Mouse (Mus musculus) hindbrain, embryonic 16.5 days (tissue): ENCODE measurements at regions not wholly inside any gene's neighbourhood (a gene's known extent, or its start where the extent isn't known, plus 50 kb on each side); places are given as distances from the start of the nearest gene placed in this dataset.
A peak's percentile ranks its signal among the peaks of the same experiment; 100 is the strongest.

Source experiments
- ATAC-seq: fragments of 200-750 bp; cut with Nextera tagmentation; 2 replicates; pipeline ENCODE4 v1.8.0; 2017; ENCODE audit warnings: moderate TSS enrichment, moderate library complexity
- H3K27ac ChIP-seq: fragments of 300-500 bp; sonication (generic); 2 replicates; pipeline ENCODE4 v1.5.1; 2014; ENCODE audit warnings: low read depth, mild to moderate bottlenecking, control low read depth, low read length, moderate library complexity
- H3K27me3 ChIP-seq: fragments of 300-500 bp; sonication (generic); replicated peaks from 2 replicates; pipeline ENCODE4 v1.6.1; 2014; ENCODE audit warnings: low read length; ENCODE audit not compliant: control insufficient read depth, insufficient read depth
- H3K36me3 ChIP-seq: fragments of 300-500 bp; sonication (generic); 2 replicates; pipeline ENCODE4 v1.6.1; 2014; ENCODE audit warnings: mild to moderate bottlenecking, low read length, moderate library complexity, mixed read lengths; ENCODE audit not compliant: control insufficient read depth, insufficient read depth
- H3K4me1 ChIP-seq: fragments of 300-500 bp; sonication (generic); 2 replicates; pipeline ENCODE4 v1.6.1; 2014; ENCODE audit warnings: low read depth, low read length; ENCODE audit not compliant: control insufficient read depth, insufficient read depth
- H3K4me2 ChIP-seq: fragments of 300-500 bp; sonication (generic); 2 replicates; pipeline ENCODE4 v1.6.1; 2014; ENCODE audit warnings: mild to moderate bottlenecking, low read length, control low read depth, moderate library complexity
- H3K4me3 ChIP-seq: fragments of 300-500 bp; sonication (generic); 2 replicates; pipeline ENCODE4 v1.5.1; 2014; ENCODE audit warnings: mild to moderate bottlenecking, low read length, control low read depth, moderate library complexity
- H3K9ac ChIP-seq: fragments of 300-500 bp; sonication (generic); 2 replicates; pipeline ENCODE4 v1.6.1; 2014; ENCODE audit warnings: low read depth, mild to moderate bottlenecking, control low read depth, low read length, moderate library complexity
- H3K9me3 ChIP-seq: fragments of 300-500 bp; sonication (generic); 2 replicates; pipeline ENCODE4 v1.6.1; 2014; ENCODE audit warnings: mild to moderate bottlenecking, low read length, moderate library complexity; ENCODE audit not compliant: control insufficient read depth
- WGBS: fragments of 180-500 bp; shearing (Covaris S2); extraction: QIAGEN DNeasy Blood & Tissue Kit; methylation state at CpG from one replicate; pipeline ENCODE4 v1.1.7; 2014; 5-methylcytosine and 5-hydroxymethylcytosine counted together

DNA sequence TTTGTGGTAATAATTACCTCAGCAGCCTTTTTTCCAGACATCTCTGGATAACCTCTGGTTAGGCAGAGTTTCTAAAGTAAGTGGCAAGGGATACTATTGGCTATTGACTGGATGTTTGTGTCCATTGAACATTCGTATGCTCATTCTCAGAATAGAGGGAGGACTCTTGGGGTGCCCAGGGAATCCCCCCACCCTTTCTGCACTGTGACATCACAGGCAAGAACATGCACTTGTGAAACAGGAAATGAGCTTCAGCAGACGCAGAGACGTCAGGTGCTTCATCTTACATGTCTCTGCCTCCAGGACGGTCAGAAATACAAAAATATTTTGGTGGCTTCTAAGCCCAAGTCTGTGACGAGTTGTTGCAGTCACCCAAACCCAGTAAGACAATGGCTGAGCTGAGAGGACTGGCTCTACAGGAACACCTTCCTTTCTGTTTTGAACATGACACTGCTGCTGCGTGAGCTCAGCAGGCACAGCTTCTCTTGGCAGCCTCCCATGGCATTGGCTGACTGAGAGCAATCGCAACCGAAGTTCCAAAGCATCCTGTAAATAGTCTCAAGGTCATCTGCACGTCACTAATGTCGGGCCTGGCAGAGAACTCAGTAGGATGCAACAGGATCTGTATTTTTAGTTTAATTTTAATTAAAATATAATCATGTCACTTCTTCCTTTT lies 904.6 kb downstream of the Slc4a3 start:
- Histone ChIP-seq H3K27me3 (no peaks in the 10 kb centered on the region), H3K4me3 (no peak overlapping the region), H3K4me1 (no peaks in the 10 kb centered on the region), H3K9ac (no peak overlapping the region), H3K4me2 (no peak overlapping the region), H3K9me3 (no peaks in the 10 kb centered on the region), H3K36me3 (no peaks in the 10 kb centered on the region), H3K27ac (no peak overlapping the region)
- ATAC-seq: no peak
- WGBS: 56% methylated on average over 10 of the region's 10 CpGs

DNA sequence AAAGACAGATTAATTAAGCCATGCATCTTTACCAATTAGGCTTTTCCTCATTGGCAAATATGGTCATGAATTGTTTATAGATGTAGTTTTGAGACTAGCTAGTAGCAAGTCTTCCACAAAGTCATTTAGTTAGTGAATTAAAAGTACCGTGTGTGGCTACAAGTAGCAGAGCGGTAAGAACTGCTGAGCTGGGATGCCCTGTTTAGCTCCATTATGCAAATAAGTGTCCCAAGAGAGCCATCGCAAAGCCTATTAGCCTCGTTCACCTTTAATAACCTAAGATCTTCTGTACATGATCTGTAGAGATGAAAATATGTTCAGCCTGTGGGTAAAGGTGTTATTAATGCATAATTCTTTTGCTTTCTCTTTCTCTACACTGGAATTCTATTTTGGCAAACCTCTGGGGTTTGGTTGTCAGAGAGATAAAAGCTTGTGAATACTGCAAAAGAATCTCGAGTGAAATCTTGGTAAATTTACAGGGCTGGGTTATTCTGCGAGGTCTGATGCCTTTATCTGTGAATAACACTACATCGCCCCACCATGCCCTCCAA lies 907.2 kb downstream of the Slc4a3 start:
- WGBS: 61% methylated on average over 7 of the region's 7 CpGs
- H3K4me2 ChIP-seq: no peak overlapping the region
- H3K4me3 ChIP-seq: no peak overlapping the region

DNA sequence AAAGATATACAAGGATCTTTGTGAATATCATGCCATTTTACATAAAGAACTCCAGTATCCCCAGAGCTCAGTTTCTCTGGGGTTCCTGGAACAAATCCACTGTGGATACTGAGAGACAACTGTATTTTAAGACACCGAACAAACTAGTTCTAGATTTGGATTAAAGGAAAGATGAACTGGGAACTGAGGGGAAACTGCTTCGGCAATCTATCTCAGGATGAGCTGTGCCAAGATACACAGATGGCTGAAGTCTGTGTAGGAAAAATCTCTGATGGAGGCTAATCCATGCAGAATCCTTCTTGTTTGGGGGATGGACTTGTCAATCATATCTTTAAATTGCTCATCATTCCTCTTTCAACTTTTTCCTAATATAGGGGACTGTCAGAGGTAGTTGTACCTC lies 920.5 kb downstream of the Slc4a3 start:
- Histone ChIP-seq H3K4me2 (no peak overlapping the region), H3K27ac (no peak overlapping the region), H3K4me1 (no peaks in the 10 kb centered on the region), H3K36me3 (no peaks in the 10 kb centered on the region), H3K9me3 (no peaks in the 10 kb centered on the region), H3K9ac (no peak overlapping the region), H3K27me3 (no peaks in the 10 kb centered on the region), H3K4me3 (no peak overlapping the region)
- 84% methylated on average over 2 of the region's 2 CpGs for WGBS
- ATAC-seq: no peak

More for the DNA sequence above, 907.2 kb downstream of the Slc4a3 start:
- no peak overlapping the region for H3K27ac ChIP-seq
- no peaks in the 10 kb centered on the region for H3K36me3 ChIP-seq
- ATAC-seq: no peak
- no peaks in the 10 kb centered on the region for H3K27me3 ChIP-seq
- H3K9me3 ChIP-seq: no peaks in the 10 kb centered on the region
- H3K4me1 ChIP-seq: no peaks in the 10 kb centered on the region
- no peak overlapping the region for H3K9ac ChIP-seq

DNA sequence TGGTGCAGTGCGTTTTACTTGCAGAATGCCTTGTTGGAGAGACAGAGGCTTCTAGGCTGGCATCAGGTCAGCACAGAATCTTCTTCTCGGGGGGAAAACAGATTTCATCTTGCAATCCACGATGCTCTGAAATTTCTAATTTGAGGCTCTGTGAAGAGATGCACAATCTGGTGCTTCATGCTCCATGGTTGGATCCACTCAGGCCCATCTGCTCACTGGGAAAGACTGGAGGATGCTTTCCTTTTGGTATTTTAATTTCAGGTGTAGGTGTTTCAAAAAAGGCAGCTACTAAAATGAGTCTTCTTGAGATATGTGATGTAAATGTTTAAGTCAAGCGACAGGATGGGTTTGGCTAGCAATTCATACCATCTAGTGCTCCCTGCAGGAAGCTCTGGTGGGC lies 938.1 kb downstream of the Slc4a3 start:
- no peaks in the 10 kb centered on the region for H3K27me3 ChIP-seq
- no peaks in the 10 kb centered on the region for H3K36me3 ChIP-seq
- H3K4me3 ChIP-seq: no peak overlapping the region
- H3K9me3 ChIP-seq: no peaks in the 10 kb centered on the region
- no peak overlapping the region for H3K4me2 ChIP-seq
- ATAC-seq: no peak
- no peak overlapping the region for H3K9ac ChIP-seq
- no peaks in the 10 kb centered on the region for H3K4me1 ChIP-seq
- 89% methylated on average over 4 of the region's 4 CpGs for WGBS
- no peak overlapping the region for H3K27ac ChIP-seq

DNA sequence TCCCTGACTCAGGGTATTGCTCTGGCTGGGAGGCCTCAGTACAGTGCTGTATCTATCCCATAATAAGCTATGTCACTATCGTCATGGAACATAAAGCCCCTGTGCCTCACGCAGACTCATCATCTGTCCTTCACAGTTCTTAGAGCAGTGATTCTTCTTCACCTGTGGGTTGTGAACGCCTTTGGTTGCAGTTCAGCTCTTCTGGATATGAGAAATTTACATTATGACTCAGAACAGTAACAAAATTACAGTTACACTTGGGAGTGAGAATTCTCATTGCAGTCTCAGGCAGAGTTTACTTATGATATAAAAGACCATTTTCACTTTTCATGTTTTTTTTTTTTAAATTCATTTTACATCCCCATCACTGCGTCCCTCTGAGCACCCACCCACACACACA lies 941.4 kb downstream of the Slc4a3 start:
- no peak for ATAC-seq
- no peaks in the 10 kb centered on the region for H3K36me3 ChIP-seq
- H3K9ac ChIP-seq: no peak overlapping the region
- no peaks in the 10 kb centered on the region for H3K9me3 ChIP-seq
- H3K27ac ChIP-seq: no peak overlapping the region
- 86% methylated on average over 4 of the region's 4 CpGs for WGBS
- no peak overlapping the region for H3K4me2 ChIP-seq
- H3K4me3 ChIP-seq: no peak overlapping the region
- peaks cover 15% of the 10 kb centered on the region for H3K4me1 ChIP-seq
- no peaks in the 10 kb centered on the region for H3K27me3 ChIP-seq

DNA sequence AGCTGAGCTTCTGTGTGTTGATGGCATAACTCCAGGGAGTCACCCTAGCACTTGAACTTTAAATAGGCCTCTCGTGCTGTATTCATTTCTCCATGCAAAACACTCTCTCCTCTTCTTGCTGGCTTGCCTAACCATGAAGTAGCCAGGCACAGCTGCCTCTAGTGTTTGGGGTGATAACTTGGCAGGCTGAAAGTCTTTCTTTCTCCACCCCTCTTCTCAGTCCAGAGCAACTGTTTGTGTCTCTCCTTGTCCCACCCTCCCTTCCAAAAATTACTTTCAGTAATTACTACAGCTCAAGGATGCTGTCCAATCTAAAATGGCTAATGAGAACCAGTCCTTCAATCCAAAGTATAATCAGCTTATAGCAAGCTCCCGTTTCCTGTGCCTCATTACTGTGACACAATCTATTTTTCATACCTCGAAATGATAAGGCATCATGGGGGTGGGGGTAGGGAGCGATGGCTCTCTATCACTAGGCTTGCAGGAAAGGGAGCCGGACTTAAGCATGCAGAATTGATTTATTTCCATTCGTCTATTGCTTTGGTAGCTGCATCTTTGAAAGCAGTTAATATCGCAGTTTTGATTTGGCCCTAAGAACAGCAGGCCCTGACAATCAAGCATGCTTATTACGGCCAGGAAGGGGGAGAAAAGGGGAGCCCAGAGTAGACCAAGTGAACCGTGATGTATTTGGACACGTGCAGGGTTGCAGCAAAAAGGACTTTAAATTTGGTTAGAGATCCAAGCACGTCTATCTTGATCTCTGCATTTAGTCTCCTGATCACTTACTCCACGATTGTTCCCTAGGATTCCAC lies 943.8 kb downstream of the Slc4a3 start:
- Histone ChIP-seq H3K4me2 (peak overlapping the region; percentile 12; the same call in 1 of the 2 replicates), H3K4me3 (no peak overlapping the region), H3K9ac (no peak overlapping the region), H3K27ac (0 out of 2 replicates have a peak overlapping the region, but pooled peaks have one; percentile 12), H3K36me3 (no peaks in the 10 kb centered on the region), H3K9me3 (no peaks in the 10 kb centered on the region), H3K4me1 (peaks cover 15% of the 10 kb centered on the region), H3K27me3 (no peaks in the 10 kb centered on the region)
- WGBS: 22% methylated on average over 12 of the region's 12 CpGs
- ATAC-seq: no peak

DNA sequence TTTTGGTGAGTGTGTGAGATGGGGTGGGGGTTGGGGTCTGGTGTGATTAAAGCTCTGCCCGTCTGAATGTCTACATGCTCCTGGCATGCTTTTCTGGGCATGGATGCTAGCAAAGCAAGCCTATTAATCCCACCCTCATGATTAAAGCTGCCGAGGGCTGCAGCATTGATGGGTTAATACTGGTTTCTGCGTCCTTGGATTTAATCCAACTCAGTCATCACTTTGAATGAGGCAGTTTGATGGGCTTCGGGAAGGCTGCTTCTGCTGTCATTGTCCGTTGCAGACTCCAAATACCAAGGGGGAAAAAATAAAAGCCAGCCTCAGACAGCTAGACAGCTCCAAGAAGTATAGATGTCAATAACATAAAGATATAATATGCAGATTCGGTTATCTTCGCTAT lies 944.7 kb downstream of the Slc4a3 start:
- WGBS: 13% methylated on average over 7 of the region's 7 CpGs
- Histone ChIP-seq H3K4me2 (peak overlapping the region; percentile 35), H3K4me3 (no peak overlapping the region), H3K27ac (no peak overlapping the region), H3K9me3 (no peaks in the 10 kb centered on the region), H3K9ac (no peak overlapping the region), H3K27me3 (no peaks in the 10 kb centered on the region), H3K36me3 (no peaks in the 10 kb centered on the region), H3K4me1 (peaks cover 15% of the 10 kb centered on the region)
- peak; percentile 76 for ATAC-seq

DNA sequence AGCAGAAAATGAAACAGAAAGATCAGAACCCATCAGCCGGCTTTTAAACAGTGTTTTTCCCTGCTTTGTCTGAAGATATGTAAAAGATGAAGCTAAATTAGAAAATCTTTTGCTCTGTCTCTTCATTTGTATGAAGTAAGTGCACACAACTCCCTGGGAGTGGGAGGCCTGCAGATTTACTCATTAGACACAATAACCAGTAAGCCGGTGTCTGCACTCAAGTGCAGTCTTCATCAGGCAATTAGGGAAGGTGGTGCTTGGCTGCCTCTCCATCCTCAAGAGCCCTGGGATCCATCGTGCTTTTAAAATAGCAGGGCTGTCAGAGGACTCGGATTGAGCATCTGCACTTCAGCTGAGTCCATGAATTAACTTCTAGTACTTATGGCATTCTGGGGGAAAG lies 945.1 kb downstream of the Slc4a3 start:
- Histone ChIP-seq H3K27ac (no peak overlapping the region; the same call in 1 of the 2 replicates), H3K4me1 (peaks cover 15% of the 10 kb centered on the region), H3K36me3 (no peaks in the 10 kb centered on the region), H3K4me2 (peak overlapping the region; percentile 35), H3K9ac (peak overlapping the region; percentile 43), H3K27me3 (no peaks in the 10 kb centered on the region), H3K9me3 (no peaks in the 10 kb centered on the region), H3K4me3 (no peak overlapping the region)
- 20% methylated on average over 4 of the region's 4 CpGs for WGBS
- peak; percentile 71; the same call in 1 of the 2 replicates for ATAC-seq

DNA sequence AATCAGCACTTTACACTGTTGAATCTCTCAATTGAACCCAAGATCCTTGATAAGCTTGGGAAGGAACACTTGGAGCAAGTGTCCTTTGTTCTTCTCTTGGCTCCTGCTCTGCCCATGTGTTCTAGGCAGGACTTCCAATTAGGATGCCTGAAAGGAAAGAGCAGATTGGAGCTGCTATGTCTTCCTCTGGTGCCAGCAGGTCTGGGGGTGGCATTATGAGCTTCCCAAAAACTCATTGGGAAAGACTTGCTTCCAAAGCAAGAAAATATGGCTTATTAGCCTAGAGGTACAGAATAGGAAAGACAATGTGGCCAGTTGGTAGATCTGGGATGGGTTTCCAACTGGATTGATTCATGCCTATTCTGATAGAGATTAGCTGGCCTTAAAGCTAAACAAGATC lies 959.1 kb downstream of the Slc4a3 start:
- H3K4me1 ChIP-seq: no peaks in the 10 kb centered on the region
- ATAC-seq: no peak
- H3K9me3 ChIP-seq: no peaks in the 10 kb centered on the region
- no peaks in the 10 kb centered on the region for H3K27me3 ChIP-seq
- no peak overlapping the region for H3K27ac ChIP-seq
- no peak overlapping the region for H3K4me3 ChIP-seq
- H3K4me2 ChIP-seq: no peak overlapping the region
- no peaks in the 10 kb centered on the region for H3K36me3 ChIP-seq
- H3K9ac ChIP-seq: no peak overlapping the region
